Mouse (Mus musculus): Measurements from ENCODE around the gene Cep63. TPM values are rescaled to one million over a fixed set of nuclear protein-coding genes. Genes with fewer than 3 reads are reported as not detected.

Cep63 gene
- polyA plus RNA-seq, 1 experiment, result 4.1 TPM

DNA sequence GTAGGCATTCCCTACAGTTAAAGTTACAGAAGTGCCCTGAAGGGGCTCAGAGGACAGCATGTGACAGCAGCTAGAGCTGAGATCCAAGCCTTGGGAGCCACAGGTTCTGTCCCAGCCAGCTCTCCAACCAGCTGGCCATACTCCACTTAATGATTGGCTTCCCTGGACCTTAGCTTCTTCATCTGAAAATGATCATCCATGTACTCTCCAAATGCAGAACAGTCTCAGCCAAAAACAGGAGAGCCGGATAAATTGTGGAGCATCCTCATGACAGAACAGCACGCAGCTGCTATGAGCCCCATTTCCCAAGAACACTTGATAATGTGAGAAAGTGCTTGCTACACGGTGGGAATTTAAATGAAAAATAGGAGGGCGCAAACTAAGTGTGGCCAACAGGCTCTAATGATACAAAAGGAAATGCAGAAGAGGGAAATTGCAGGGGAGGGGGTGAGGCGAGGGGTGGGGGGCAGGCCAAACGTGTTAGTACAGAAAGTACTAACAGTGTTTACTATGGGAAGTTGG lies 24.9 kb upstream of the Cep63 start:
- Histone ChIP-seq H3K27ac (ENCODE audit: insufficient read depth, low read length) (no peak overlapping the region), H3K4me3 (ENCODE audit: extremely low read depth, insufficient read depth, insufficient read length) (no peak overlapping the region), H3K27me3 (ENCODE audit: control insufficient read depth, insufficient read depth, low read length) (no peaks in the 10 kb centered on the region), H3K36me3 (ENCODE audit: control insufficient read depth, insufficient read depth, low read length) (no peaks in the 10 kb centered on the region), H3K4me1 (ENCODE audit: control insufficient read depth, insufficient read depth, insufficient read length) (no peaks in the 10 kb centered on the region)
- 59% methylated on average over 6 of the region's 6 CpGs for WGBS
- DNase-seq (ENCODE audit: low read depth in 1 of 2, low spot score in 2 of 2), result no peak
- TF ChIP-seq POLR2A (IDR thresholded peaks at IDR 0.05; ENCODE audit: low read depth, low read length) (no peak), CTCF (IDR thresholded peaks at IDR 0.05; ENCODE audit: extremely low read depth, insufficient read depth, insufficient read length, insufficient replicate concordance) (no peak)

DNA sequence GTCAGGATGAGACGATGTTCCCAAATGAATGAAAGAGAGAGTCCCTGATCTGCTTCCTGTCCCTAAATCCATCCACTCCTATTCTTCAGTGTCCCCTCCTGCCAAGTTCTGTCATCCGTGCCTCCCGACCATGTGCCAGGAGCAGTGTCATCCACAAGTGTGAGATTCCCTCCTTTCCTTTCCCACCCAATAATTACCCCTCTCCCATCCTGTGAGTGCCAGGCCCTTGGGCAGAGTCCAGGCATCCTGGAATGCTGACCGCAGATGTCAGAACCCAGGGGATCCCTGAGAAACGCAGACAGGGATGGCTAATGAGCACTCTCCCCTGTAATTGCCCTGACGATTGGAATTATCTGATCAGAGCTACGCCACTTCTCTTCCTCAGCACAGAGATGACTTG lies 24.3 kb upstream of the Cep63 start:
- no peaks in the 10 kb centered on the region for H3K27me3 ChIP-seq (ENCODE audit: control insufficient read depth, insufficient read depth, low read length)
- DNase-seq (ENCODE audit: low read depth in 1 of 2, low spot score in 2 of 2), result no peak
- TF ChIP-seq CTCF (IDR thresholded peaks at IDR 0.05; ENCODE audit: extremely low read depth, insufficient read depth, insufficient read length, insufficient replicate concordance) (no peak), POLR2A (IDR thresholded peaks at IDR 0.05; ENCODE audit: low read depth, low read length) (no peak)
- no peaks in the 10 kb centered on the region for H3K4me1 ChIP-seq (ENCODE audit: control insufficient read depth, insufficient read depth, insufficient read length)
- no peak overlapping the region for H3K27ac ChIP-seq (ENCODE audit: insufficient read depth, low read length)
- H3K36me3 ChIP-seq (ENCODE audit: control insufficient read depth, insufficient read depth, low read length), result no peaks in the 10 kb centered on the region
- WGBS, result 58% methylated on average over 7 of the region's 7 CpGs
- no peak overlapping the region for H3K4me3 ChIP-seq (ENCODE audit: extremely low read depth, insufficient read depth, insufficient read length)

DNA sequence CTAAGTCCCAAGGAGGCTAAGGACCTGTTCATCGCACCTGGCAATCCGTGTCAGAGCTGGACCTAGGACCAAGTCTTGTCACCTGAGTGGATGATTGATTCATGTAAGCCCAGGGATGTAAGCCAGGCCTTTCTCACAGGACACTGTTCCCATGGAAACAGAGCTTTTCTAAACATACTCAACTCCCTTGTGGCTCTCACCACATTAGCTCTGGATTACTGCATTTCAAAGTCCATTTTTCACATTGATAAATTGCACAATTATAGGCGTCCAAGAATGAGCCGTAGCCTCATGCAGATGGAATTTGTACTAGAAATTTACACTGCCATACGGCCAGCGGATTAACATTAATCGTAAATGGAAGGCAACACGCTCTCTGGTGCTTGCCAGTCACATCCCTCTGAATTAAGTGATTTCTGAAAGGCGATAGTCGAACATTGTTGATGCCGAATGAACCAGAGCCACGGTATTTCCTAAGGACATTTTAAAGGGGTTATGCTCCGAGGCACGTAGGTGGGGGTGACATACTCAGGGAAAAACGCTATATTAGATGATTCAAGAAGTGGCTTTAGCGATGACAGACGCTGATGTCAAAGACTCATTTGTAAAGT lies 23.7 kb upstream of the Cep63 start:
- TF ChIP-seq POLR2A (IDR thresholded peaks at IDR 0.05; ENCODE audit: low read depth, low read length), result no peak
- no peak for TF ChIP-seq CTCF (IDR thresholded peaks at IDR 0.05; ENCODE audit: extremely low read depth, insufficient read depth, insufficient read length, insufficient replicate concordance)
- 88% methylated on average over 17 of the region's 17 CpGs for WGBS
- no peaks in the 10 kb centered on the region for H3K27me3 ChIP-seq (ENCODE audit: control insufficient read depth, insufficient read depth, low read length)
- H3K4me3 ChIP-seq (ENCODE audit: extremely low read depth, insufficient read depth, insufficient read length), result no peak overlapping the region
- no peak for DNase-seq (ENCODE audit: low read depth in 1 of 2, low spot score in 2 of 2)
- no peaks in the 10 kb centered on the region for H3K4me1 ChIP-seq (ENCODE audit: control insufficient read depth, insufficient read depth, insufficient read length)
- H3K27ac ChIP-seq (ENCODE audit: insufficient read depth, low read length), result no peak overlapping the region
- H3K36me3 ChIP-seq (ENCODE audit: control insufficient read depth, insufficient read depth, low read length), result no peaks in the 10 kb centered on the region

DNA sequence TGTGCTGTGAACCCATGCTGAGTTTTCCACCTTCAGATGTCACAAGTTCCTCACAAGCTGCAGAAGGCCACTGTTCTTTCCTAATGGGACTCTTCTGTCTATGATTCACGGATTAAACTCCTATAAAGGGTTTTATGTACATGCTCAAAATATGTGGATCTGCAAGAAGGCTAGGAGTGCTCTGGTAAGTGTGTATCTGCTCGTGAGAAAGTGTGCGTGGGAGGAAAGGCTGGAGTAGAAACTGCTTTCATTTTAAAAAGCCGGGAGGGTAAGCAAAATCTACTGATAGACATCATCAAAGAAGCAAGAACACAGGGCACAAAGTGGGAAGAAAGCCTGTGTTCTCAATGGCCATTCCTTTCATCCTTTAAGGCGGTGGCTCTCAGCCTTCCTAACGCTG lies 20.7 kb upstream of the Cep63 start:
- no peak for TF ChIP-seq POLR2A (IDR thresholded peaks at IDR 0.05; ENCODE audit: low read depth, low read length)
- no peak for TF ChIP-seq CTCF (IDR thresholded peaks at IDR 0.05; ENCODE audit: extremely low read depth, insufficient read depth, insufficient read length, insufficient replicate concordance)
- no peak overlapping the region for H3K4me3 ChIP-seq (ENCODE audit: extremely low read depth, insufficient read depth, insufficient read length)
- H3K27ac ChIP-seq (ENCODE audit: insufficient read depth, low read length), result no peak overlapping the region
- no peaks in the 10 kb centered on the region for H3K36me3 ChIP-seq (ENCODE audit: control insufficient read depth, insufficient read depth, low read length)
- H3K27me3 ChIP-seq (ENCODE audit: control insufficient read depth, insufficient read depth, low read length), result no peaks in the 10 kb centered on the region
- no peaks in the 10 kb centered on the region for H3K4me1 ChIP-seq (ENCODE audit: control insufficient read depth, insufficient read depth, insufficient read length)
- DNase-seq (ENCODE audit: low read depth in 1 of 2, low spot score in 2 of 2), result no peak
- WGBS, result 74% methylated on average over 6 of the region's 6 CpGs

DNA sequence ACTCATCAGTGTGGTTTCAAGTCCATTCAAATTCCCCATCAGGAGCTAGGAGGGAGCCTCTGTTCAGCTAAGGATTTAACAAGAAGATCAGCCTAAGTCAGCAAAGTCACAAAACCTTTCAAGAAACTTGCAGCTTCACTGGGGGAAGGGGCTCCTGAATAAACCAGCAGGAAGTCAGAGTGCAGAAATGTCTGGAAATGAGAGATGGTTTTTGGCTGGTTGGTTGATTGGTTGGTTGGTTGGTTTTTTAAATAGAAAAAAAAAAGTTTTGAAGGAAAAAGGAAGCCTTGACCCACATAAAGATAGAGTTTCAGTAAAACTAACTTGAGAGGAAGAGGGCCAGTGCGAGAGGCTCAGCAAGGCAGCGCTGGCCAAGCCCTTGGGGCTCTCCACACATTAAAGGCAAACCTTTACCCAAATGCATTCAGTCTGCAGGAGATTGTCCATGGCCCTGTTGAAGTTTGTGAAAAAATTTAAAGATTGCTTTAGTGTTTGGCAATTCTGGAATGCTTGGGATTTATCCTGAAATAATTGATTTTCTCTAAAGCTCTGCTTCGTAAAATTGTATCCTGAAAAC lies 18.9 kb upstream of the Cep63 start:
- 74% methylated on average over 3 of the region's 3 CpGs for WGBS

DNA sequence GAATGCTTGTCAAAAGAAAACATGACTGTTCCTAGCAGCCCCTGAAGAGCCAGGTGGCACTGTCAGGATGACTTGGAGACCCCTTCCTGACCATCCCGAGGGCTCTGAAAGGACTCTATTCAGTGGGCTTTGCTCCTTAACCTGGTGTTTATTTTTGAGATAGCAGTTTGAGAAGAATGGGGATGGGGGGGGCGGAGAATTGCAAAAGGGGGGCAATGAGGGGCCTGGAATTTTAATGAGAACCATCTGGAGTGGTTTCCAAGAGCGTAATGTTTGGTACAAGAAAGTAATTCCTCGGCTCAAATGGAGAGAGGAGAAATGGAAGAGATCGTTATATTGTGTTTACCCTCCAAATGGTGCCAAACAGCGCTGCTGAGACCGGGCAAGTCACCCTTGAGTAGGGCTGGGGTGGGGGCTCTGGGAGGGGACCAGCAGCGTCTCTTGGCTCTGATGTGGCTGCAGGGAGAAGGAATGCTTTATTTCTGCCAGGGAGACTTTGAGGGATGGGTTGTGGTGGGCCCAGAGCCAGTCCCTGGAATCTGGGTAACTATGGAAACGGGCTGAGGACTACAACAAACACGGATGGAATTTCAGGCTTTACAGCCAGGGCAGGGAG lies 17.3 kb upstream of the Cep63 start:
- no peaks in the 10 kb centered on the region for H3K27me3 ChIP-seq (ENCODE audit: control insufficient read depth, insufficient read depth, low read length)
- H3K27ac ChIP-seq (ENCODE audit: insufficient read depth, low read length), result no peak overlapping the region
- no peak for TF ChIP-seq CTCF (IDR thresholded peaks at IDR 0.05; ENCODE audit: extremely low read depth, insufficient read depth, insufficient read length, insufficient replicate concordance)
- no peak for TF ChIP-seq POLR2A (IDR thresholded peaks at IDR 0.05; ENCODE audit: low read depth, low read length)
- H3K36me3 ChIP-seq (ENCODE audit: control insufficient read depth, insufficient read depth, low read length), result no peaks in the 10 kb centered on the region
- no peak overlapping the region for H3K4me3 ChIP-seq (ENCODE audit: extremely low read depth, insufficient read depth, insufficient read length)
- H3K4me1 ChIP-seq (ENCODE audit: control insufficient read depth, insufficient read depth, insufficient read length), result no peaks in the 10 kb centered on the region
- DNase-seq (ENCODE audit: low read depth in 1 of 2, low spot score in 2 of 2), result no peak
- 69% methylated on average over 10 of the region's 10 CpGs for WGBS

More for the DNA sequence above, 18.9 kb upstream of the Cep63 start:
- H3K27ac ChIP-seq (ENCODE audit: insufficient read depth, low read length), result no peak overlapping the region
- TF ChIP-seq CTCF (IDR thresholded peaks at IDR 0.05; ENCODE audit: extremely low read depth, insufficient read depth, insufficient read length, insufficient replicate concordance) (no peak), POLR2A (IDR thresholded peaks at IDR 0.05; ENCODE audit: low read depth, low read length) (no peak)
- no peak overlapping the region for H3K4me3 ChIP-seq (ENCODE audit: extremely low read depth, insufficient read depth, insufficient read length)
- no peaks in the 10 kb centered on the region for H3K27me3 ChIP-seq (ENCODE audit: control insufficient read depth, insufficient read depth, low read length)
- H3K4me1 ChIP-seq (ENCODE audit: control insufficient read depth, insufficient read depth, insufficient read length), result no peaks in the 10 kb centered on the region
- H3K36me3 ChIP-seq (ENCODE audit: control insufficient read depth, insufficient read depth, low read length), result no peaks in the 10 kb centered on the region
- no peak for DNase-seq (ENCODE audit: low read depth in 1 of 2, low spot score in 2 of 2)

DNA sequence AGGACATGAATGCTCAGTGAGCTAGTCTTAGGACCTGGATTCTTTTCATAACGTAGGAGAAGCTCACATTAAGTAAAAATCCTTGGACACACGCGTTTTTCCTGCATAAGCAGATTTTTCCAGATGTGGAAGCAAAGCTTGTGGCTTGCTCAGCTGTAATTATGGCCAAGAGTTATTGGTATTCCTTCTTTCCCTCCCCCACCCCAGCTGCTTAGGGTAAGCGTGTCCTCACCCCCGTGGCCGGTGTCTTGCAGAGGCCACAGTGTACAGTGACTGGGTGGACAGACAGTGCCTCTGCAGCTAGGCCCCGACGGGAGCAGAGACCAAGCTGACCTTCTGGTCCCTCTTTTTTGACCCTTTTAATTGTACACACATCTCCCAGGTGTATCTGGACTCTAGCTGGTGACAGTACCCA lies 16.7 kb upstream of the Cep63 start:
- no peak for TF ChIP-seq POLR2A (IDR thresholded peaks at IDR 0.05; ENCODE audit: low read depth, low read length)
- no peak for TF ChIP-seq CTCF (IDR thresholded peaks at IDR 0.05; ENCODE audit: extremely low read depth, insufficient read depth, insufficient read length, insufficient replicate concordance)
- Histone ChIP-seq H3K27me3 (ENCODE audit: control insufficient read depth, insufficient read depth, low read length) (no peaks in the 10 kb centered on the region), H3K27ac (ENCODE audit: insufficient read depth, low read length) (no peak overlapping the region), H3K36me3 (ENCODE audit: control insufficient read depth, insufficient read depth, low read length) (no peaks in the 10 kb centered on the region), H3K4me3 (ENCODE audit: extremely low read depth, insufficient read depth, insufficient read length) (no peak overlapping the region), H3K4me1 (ENCODE audit: control insufficient read depth, insufficient read depth, insufficient read length) (no peaks in the 10 kb centered on the region)
- no peak for DNase-seq (ENCODE audit: low read depth in 1 of 2, low spot score in 2 of 2)
- WGBS, result 66% methylated on average over 8 of the region's 8 CpGs

All from spleen, adult 2 months (tissue).